Mouse (Mus musculus): Measurements from ENCODE around the gene Olfr1359.
"Not testable (repeated sequence)": the region's sequence is repeated elsewhere in the genome, so short reads cannot be mapped to it uniquely, and the experiment has no call there.

Gene Olfr1359

DNA sequence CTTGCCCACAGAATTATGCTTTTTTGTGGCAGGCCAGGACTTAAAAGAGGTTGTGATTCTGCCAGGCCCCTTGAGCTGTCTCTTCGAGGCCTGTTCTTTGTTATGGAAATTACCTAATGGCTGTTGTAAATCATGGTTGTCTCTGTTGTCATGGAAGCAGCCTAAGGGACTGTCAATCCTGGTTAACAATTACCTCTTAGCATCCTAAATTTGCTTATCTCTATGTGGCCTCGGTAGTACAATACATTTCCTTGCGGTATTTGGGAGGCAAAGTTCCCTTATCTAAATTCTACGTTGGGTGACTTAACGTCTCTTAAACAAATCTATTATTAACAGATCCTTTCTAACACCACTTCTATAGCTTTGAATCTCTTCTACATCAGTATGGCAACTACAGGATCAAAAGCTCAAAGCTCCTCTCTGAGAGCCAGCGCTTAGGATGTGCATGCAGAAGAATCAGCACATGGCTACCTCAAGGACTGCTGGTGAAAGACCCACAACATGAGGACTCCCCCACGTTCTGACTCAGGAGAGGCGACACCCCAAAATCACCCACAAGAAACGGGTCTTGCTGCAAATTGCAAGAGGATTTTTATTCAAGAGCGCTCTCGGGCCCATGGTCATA, 30.1 kb downstream of the Olfr1359 start:
- DNase-seq, result no peak

DNA sequence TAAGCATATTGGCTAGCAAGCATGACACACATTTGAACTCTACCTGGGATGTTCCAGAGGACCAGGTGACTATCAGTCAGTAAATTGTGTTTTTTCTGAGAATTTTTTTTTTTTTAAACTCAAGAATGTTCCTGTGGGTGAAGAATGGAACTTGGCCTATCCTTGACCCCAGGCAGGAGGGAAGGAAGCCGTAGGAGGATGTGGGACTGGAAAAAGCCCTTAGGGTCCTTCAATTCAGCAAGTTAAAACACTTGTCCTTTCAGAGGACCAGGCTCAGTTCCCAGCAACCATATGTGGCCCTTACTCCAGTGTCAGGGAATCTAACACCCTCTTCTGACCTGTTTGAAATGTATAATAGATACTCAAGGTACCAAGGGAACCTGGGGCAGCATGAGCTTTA, 31.6 kb downstream of the Olfr1359 start:
- DNase-seq, result no peak

DNA sequence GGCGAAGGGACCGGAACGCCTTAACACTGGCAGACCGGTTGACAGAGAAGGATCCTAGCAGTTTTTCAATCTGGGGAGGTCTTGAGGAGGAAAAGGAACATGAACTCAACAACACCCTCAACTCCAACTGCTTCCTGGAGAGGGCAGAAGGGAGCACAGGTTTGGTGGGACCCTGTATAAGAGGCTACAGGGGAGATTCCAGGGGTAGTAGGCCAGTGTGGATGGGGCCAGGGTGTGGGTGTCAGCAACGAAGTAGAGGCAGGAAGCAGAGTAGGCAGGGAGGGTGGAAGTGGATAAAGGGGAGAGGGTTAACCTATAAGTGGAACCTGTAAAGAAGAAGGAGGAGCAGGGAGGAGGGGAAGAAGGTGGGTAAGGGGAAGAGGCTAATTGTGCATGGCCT, 35.6 kb downstream of the Olfr1359 start:
- peak in 1 of 2 experiments; percentile 30 for DNase-seq

DNA sequence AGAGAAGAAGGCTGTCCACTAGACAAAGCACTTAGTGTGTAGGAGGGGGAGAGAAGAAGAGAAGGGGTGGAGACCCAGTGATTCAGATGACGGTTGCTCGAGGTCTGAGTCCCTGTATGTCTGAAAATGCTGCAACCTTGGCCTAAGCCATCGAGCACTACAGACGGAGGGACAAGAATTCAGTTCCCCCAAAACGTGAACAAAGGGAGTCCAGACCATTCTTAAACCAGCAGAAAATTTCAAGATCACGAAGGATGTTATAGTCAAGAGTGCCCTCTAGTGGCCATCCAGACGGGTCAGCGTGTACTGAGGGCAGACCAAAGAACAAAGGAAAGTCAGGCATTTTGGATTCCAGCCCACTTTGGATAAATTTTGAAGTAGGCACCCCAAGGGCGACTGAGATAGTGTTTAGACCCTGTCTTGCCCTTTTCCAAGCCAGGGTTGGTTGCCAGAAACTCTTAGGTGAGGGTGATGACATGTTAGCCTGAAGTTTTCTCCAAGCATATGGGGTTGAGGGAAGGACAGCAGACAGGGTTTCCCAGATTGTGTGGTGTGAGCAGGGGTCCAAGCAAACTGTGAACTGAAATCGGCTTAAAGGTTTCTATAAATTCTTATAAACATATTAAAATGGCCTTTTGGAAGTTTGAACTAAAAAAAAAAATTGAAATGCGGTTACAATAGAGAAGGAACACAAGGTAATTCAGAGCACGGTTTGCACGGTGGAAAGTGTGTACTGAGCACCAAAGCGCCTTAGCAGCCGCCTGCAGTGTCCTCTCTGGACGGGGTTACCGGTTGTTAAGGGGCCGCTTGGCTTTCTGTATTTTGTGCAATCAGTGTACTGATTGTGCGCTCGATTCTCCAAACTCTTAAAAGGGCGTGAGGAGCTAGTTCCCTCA, 36.3 kb downstream of the Olfr1359 start:
- DNase-seq, result peak in 1 of 2 experiments; percentile 65

DNA sequence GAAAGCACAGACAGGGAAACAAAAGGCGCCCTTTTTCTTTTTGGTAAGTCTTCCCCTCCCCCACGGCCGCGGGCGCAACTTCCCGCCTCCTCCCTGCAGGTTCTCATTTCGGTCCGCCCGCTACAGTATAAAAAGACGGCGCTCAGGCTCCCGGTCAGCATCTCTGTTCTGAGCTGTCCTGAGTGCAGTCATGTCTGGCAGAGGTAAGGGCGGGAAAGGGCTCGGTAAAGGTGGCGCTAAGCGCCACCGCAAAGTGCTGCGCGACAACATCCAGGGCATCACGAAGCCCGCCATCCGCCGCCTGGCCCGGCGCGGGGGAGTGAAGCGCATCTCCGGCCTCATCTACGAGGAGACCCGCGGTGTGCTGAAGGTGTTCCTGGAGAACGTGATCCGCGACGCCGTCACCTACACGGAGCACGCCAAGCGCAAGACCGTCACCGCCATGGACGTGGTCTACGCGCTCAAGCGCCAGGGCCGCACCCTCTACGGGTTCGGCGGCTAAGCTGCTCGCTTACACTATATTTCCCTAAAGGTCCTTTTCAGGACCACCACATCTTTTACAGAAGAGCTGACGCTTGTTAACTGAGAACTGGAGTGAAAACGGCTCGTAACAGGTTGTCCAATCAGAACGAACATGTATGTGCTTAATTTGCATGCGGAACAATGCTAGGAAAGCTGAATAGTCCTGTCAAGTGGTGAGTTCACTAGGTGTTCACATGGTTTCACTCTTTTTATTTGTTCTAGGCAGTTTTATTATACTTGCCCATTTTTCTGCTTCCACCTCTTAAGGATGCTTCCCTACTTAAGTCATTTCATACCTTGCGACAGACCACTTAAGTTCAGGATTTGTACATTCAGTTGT, 37.2 kb downstream of the Olfr1359 start, which contains the start of gene Hist1h4j:
Gene Hist1h4j (plus strand): TSS at position 159 of the 862 bp plus-strand sequence.
- DNase-seq, result peak; percentile 66 to 76

DNA sequence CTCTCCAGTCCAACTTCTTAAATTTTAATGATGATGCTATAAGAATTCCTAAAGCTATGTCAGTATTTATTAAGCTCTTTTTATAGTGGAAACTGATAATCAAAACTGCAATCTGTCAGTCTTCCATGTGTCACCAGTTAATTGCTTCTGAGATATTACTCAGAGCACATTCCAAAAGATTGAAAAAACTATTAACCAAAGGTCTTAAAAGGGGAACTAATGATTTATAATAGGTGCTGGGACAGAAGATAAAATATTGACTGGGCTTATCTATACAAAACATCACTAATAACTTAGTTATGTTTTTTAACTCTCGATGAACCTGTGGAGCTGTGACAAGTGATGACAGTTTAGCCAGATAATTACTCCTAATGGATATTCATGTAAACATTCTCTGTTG, 47.1 kb downstream of the Olfr1359 start:
- DNase-seq, result no peak

DNA sequence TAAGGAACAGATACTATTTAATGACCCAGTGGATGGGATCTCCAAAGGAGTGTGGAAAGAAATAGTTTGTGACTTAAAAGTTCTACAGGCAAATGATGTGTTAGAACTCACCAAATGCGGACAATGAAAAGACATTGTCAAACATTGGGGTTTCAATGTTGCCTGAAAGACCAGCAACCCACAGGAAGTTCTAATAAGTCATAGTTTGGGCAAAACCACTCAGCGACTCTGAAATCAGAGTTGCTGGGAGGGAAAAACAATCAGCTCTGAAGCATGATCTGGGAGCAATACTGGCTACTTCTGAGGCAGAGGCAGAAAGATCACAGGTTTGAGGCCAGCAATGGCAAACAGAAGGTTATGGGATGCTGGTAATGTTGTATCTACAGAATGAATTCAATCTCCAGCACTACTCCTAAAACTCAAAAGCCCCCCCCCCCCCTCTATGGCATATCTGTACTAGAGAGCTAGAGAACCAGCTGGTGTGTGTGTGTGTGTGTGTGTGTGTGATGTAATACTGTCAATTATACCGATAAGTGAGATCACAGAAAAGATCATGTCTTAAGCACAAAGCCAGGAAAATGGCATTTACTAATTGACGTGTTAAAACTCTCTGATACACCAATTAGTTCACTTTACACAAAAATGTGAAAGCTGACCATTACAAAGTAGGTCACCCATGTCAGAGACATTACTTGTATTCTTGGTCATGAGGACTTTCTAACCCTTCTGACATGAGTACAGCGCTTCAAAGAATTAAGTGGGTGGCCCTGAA, 51.7 kb downstream of the Olfr1359 start:
- no peak for DNase-seq

DNA sequence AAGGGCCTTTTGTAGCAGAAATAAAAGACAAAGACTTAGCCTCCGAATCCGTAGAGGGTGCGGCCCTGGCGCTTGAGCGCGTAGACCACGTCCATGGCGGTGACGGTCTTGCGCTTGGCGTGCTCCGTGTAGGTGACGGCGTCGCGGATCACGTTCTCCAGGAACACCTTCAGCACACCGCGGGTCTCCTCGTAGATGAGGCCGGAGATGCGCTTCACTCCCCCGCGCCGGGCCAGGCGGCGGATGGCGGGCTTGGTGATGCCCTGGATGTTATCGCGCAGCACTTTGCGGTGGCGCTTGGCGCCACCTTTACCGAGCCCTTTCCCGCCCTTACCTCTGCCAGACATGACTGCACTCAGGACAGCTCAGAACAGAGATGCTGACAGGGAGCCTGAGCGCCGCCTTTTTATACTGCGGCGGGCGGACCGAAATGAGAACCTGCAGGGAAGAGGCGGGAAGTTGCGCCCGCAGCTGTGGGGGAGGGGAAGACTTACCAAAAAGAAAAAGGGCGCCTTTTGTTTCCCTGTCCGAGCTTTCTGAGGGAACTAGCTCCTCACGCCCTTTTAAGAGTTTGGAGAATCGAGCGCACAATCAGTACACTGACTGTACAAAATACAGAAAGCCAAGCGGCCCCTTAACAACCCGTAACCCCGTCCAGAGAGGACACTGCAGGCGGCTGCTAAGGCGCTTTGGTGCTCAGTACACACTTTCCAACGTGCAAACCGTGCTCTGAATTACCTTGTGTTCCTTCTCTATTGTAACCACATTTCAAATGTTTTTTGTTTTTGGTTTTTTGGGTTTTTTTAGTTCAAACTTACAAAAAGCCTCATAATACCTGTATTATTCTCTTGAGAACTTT, 52.5 kb downstream of the Olfr1359 start, which contains the start of gene Hist1h4k:
Gene Hist1h4k (minus strand): TSS at position 347 of the 859 bp plus-strand sequence.
- DNase-seq, result peak; percentile 88 to 94

DNA sequence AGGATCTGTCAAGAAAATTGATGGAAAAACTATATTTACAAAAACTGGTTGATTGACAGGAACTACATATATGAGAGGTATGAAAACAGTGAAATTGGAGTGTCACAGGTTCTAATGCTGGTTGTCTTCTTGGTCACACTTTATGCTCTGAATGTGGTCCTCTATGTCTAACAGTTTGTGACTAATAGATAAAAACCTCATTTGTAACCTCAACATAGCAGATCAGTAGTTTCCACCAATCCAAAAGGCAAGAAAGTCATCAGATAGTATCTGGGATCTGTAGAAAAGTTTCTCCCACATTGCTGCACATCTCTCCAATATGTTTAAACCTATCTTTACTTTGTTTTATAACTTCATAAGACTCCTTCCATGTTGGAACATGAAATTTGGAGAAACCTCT, 53.5 kb downstream of the Olfr1359 start:
- DNase-seq, result no peak

DNA sequence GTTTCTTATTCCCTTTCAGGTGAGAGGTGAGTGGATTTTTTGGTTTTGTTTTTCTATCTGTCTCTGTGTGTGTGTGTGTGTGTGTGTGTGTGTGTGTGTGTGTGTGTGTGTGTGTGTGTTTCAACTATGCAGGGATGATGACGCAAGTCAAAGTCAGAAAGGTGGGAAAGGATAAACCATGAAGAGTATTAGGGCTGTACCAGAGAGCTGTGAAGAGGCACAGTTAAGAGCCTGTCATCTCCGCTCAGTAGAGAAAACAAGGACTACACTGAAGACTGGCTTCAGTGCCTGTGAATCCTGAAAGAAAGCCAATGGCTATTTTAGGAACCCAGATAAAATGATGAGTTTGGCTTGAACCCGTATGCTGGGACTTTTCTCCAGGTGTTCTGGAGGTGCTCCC, 53.9 kb downstream of the Olfr1359 start:
- no peak for DNase-seq

DNA sequence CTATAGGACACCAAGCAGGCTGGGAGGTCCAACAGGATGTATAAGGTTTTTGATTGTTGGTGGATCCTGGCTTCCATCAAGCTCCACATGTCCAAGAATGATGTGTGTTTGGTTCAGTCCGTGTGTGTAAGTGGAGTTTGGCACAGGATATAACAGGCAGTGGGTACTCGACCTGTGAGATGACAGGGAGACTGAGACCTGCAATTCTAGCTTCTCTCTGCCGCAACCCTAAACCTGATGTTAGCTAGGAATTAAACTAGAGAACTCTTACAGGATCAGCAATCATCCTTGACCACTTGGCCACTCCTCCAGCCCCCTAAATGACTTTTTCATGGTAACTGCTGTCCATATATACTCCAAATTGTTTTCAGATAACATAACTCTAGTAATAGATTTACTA, 54.4 kb downstream of the Olfr1359 start:
- no peak for DNase-seq

DNA sequence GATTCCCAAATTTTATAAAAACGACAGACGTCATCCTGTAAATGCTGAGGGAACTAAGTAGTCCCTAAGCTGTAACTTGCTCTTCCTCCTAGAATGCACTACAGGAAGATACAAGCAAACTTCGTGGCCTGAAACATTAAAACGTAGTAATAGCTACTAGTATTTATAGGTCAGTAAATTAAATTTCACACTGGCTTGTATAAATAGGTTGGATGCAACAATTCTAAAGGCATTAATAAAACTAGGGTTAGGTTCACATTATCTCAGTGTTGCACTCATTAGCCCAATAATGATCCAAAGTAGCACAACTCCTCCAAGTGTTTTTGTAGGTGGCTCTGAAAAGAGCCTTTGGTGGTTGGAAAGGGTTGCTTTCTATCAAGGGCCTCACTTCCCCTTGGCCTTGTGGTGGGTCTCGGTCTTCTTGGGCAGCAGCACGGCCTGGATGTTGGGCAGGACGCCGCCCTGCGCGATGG, 55.2 kb downstream of the Olfr1359 start:
- no peak for DNase-seq

DNA sequence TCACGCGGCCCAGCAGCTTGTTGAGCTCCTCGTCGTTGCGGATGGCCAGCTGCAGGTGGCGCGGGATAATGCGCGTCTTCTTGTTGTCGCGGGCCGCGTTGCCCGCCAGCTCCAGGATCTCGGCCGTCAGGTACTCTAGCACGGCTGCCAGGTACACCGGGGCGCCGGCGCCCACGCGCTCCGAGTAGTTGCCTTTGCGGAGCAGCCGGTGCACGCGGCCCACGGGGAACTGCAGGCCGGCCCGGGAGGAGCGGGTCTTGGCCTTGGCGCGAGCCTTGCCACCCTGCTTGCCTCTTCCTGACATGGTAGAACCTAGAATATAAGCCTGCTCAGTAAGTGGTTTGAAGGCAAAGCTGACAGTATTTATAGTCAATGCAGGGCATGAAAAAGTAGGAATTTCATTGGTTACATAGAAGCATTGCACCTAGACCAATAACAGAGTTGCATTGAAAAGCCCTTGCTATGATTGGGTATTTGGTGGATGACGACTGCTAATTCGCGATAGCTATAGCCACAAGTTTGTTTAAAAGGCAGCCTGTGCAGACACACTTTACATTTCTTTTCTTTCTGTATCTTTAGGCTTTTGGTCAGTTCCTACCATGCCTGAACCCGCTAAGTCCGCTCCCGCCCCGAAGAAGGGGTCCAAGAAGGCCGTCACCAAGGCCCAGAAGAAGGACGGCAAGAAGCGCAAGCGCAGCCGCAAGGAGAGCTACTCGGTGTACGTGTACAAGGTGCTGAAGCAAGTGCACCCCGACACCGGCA, 55.8 kb downstream of the Olfr1359 start, which contains the start of the genes Hist1h2ak and Hist1h2bn:
Gene Hist1h2ak (minus strand): TSS at position 304 of the 762 bp plus-strand sequence.
Gene Hist1h2bn (plus strand): TSS at position 600 of the 762 bp plus-strand sequence.
- peak; percentile 56 to 76 for DNase-seq

DNA sequence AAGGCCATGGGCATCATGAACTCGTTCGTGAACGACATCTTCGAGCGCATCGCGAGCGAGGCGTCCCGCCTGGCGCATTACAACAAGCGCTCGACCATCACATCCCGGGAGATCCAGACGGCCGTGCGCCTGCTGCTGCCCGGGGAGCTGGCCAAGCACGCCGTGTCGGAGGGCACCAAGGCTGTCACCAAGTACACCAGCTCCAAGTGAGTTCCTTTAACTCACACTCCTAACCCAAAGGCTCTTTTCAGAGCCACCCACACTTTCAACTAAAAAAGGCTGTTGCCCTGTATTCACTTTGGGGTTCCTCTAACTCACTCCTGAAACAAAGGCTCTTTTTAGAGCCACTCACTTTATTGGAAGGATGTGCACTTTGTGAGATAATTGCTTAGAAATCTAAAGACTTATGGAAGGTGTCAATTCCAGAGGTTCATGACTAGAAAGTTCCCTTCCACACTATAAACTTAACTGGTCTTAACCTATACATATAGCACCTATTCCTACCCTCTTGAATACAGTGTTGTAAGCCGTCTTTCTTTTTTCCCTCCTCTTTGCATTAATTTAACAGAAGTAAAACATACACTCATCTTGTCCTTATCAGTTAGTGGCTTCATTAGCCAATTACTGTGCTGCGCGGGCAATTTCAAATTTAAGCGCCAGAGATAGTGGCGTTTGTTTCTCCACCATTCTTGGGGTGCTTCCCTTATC, 56.5 kb downstream of the Olfr1359 start:
- DNase-seq, result not testable (repeated sequence)

DNA sequence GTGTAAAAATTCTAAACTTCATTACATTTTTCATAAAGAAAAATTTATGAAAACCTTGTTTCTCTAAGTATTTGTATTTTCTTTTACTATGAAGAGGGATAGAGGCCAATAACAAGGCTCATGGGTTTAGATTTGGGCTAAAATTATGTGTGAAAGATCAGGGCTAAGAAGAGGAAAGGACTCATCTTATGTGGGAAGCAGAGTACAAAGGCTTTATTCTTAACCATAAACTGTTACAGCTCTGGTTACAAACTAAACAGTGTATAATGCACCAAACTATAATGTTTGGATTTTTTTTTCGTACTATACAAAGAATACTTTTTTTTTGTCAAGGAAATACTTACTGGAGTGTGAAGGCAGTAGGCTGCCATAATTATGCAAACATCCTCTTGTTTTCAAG, 57.8 kb downstream of the Olfr1359 start:
- no peak for DNase-seq
